Mouse (Mus musculus): ENCODE measurements around the gene Gcnt4. TPM values are rescaled to one million over a fixed set of nuclear protein-coding genes. Genes with fewer than 3 reads are reported as not detected.

Gcnt4 gene
- polyA plus RNA-seq, 1 experiment = 5.6 TPM

- TF ChIP-seq FOSL1 (IDR thresholded peaks at IDR 0.05; ENCODE audit: insufficient read depth, low read length, poor library complexity, severe bottlenecking) (no peak), CEBPB (IDR thresholded peaks at IDR 0.05; ENCODE audit: low read depth) (no peak), MYOG (IDR thresholded peaks at IDR 0.05; ENCODE audit: control insufficient read depth, extremely low read depth, insufficient read length) (no peak), CTCF (IDR thresholded peaks at IDR 0.05; ENCODE audit: control insufficient read depth, insufficient read depth, insufficient read length) (no peak), USF1 (IDR thresholded peaks at IDR 0.05; ENCODE audit: low read depth) (no peak), MYOD1 (IDR thresholded peaks at IDR 0.05; ENCODE audit: control insufficient read depth, insufficient read length, low read depth) (no peak), MAX (IDR thresholded peaks at IDR 0.05) (no peak)
- Histone ChIP-seq H3K4me3 (ENCODE audit: insufficient read depth, poor library complexity, severe bottlenecking) (no peak overlapping the region), H3ac (ENCODE audit: control insufficient read depth, insufficient read length, low read depth) (no peak overlapping the region), H3K36me3 (ENCODE audit: control insufficient read depth, insufficient read depth) (no peaks in the 10 kb centered on the region), H3K79me3 (ENCODE audit: low read depth) (no peaks in the 10 kb centered on the region), H3K79me2 (ENCODE audit: control insufficient read depth, insufficient read depth) (no peaks in the 10 kb centered on the region), H3K27me3 (ENCODE audit: control insufficient read depth, insufficient read depth, insufficient read length) (no peaks in the 10 kb centered on the region)
These were observed 32.0 kb downstream of the Gcnt4 start for GRCm38 (mm10) chr13:96956466-96956865.

- no peak overlapping the region for H3ac ChIP-seq (ENCODE audit: control insufficient read depth, insufficient read length, low read depth)
- no peaks in the 10 kb centered on the region for H3K79me3 ChIP-seq (ENCODE audit: low read depth)
- H3K36me3 ChIP-seq (ENCODE audit: control insufficient read depth, insufficient read depth) = no peaks in the 10 kb centered on the region
- H3K79me2 ChIP-seq (ENCODE audit: control insufficient read depth, insufficient read depth) = no peaks in the 10 kb centered on the region
- H3K4me3 ChIP-seq (ENCODE audit: insufficient read depth, poor library complexity, severe bottlenecking) = no peak overlapping the region
- H3K27me3 ChIP-seq (ENCODE audit: control insufficient read depth, insufficient read depth, insufficient read length) = no peaks in the 10 kb centered on the region
- TF ChIP-seq USF1 (IDR thresholded peaks at IDR 0.05; ENCODE audit: low read depth) (no peak), MAX (IDR thresholded peaks at IDR 0.05) (no peak), FOSL1 (IDR thresholded peaks at IDR 0.05; ENCODE audit: insufficient read depth, low read length, poor library complexity, severe bottlenecking) (no peak), MYOD1 (IDR thresholded peaks at IDR 0.05; ENCODE audit: control insufficient read depth, insufficient read length, low read depth) (no peak), MYOG (IDR thresholded peaks at IDR 0.05; ENCODE audit: control insufficient read depth, extremely low read depth, insufficient read length) (no peak), CTCF (IDR thresholded peaks at IDR 0.05; ENCODE audit: control insufficient read depth, insufficient read depth, insufficient read length) (no peak), CEBPB (IDR thresholded peaks at IDR 0.05; ENCODE audit: low read depth) (no peak)
These were observed 35.5 kb downstream of the Gcnt4 start for GRCm38 (mm10) chr13:96960019-96960418.

GRCm38 (mm10) chr13:96961366-96962157 lies 37.1 kb downstream of the Gcnt4 start:
- H3K79me3 ChIP-seq (ENCODE audit: low read depth) = no peaks in the 10 kb centered on the region
- no peaks in the 10 kb centered on the region for H3K27me3 ChIP-seq (ENCODE audit: control insufficient read depth, insufficient read depth, insufficient read length)
- TF ChIP-seq USF1 (IDR thresholded peaks at IDR 0.05; ENCODE audit: low read depth) = no peak
- TF ChIP-seq CEBPB (IDR thresholded peaks at IDR 0.05; ENCODE audit: low read depth) = no peak
- TF ChIP-seq MAX (IDR thresholded peaks at IDR 0.05) = no peak
- no peak for TF ChIP-seq CTCF (IDR thresholded peaks at IDR 0.05; ENCODE audit: control insufficient read depth, insufficient read depth, insufficient read length)
- no peak for TF ChIP-seq MYOG (IDR thresholded peaks at IDR 0.05; ENCODE audit: control insufficient read depth, extremely low read depth, insufficient read length)
- no peak for TF ChIP-seq FOSL1 (IDR thresholded peaks at IDR 0.05; ENCODE audit: insufficient read depth, low read length, poor library complexity, severe bottlenecking)
- TF ChIP-seq MYOD1 (IDR thresholded peaks at IDR 0.05; ENCODE audit: control insufficient read depth, insufficient read length, low read depth) = no peak
- H3ac ChIP-seq (ENCODE audit: control insufficient read depth, insufficient read length, low read depth) = no peak overlapping the region
- H3K36me3 ChIP-seq (ENCODE audit: control insufficient read depth, insufficient read depth) = no peaks in the 10 kb centered on the region
- no peak overlapping the region for H3K4me3 ChIP-seq (ENCODE audit: insufficient read depth, poor library complexity, severe bottlenecking)
- H3K79me2 ChIP-seq (ENCODE audit: control insufficient read depth, insufficient read depth) = no peaks in the 10 kb centered on the region

GRCm38 (mm10) chr13:96962801-96963200 lies 38.3 kb downstream of the Gcnt4 start:
- Histone ChIP-seq H3ac (ENCODE audit: control insufficient read depth, insufficient read length, low read depth) (no peak overlapping the region), H3K27me3 (ENCODE audit: control insufficient read depth, insufficient read depth, insufficient read length) (no peaks in the 10 kb centered on the region), H3K79me3 (ENCODE audit: low read depth) (no peaks in the 10 kb centered on the region), H3K79me2 (ENCODE audit: control insufficient read depth, insufficient read depth) (no peaks in the 10 kb centered on the region), H3K36me3 (ENCODE audit: control insufficient read depth, insufficient read depth) (no peaks in the 10 kb centered on the region), H3K4me3 (ENCODE audit: insufficient read depth, poor library complexity, severe bottlenecking) (no peak overlapping the region)
- TF ChIP-seq MYOD1 (IDR thresholded peaks at IDR 0.05; ENCODE audit: control insufficient read depth, insufficient read length, low read depth) (peak; percentile 5), MYOG (IDR thresholded peaks at IDR 0.05; ENCODE audit: control insufficient read depth, extremely low read depth, insufficient read length) (no peak), MAX (IDR thresholded peaks at IDR 0.05) (no peak), CTCF (IDR thresholded peaks at IDR 0.05; ENCODE audit: control insufficient read depth, insufficient read depth, insufficient read length) (no peak), USF1 (IDR thresholded peaks at IDR 0.05; ENCODE audit: low read depth) (no peak)

- no peak overlapping the region for H3K4me3 ChIP-seq (ENCODE audit: insufficient read depth, poor library complexity, severe bottlenecking)
- TF ChIP-seq USF1 (IDR thresholded peaks at IDR 0.05; ENCODE audit: low read depth) = no peak
- TF ChIP-seq FOSL1 (IDR thresholded peaks at IDR 0.05; ENCODE audit: insufficient read depth, low read length, poor library complexity, severe bottlenecking) = no peak
- TF ChIP-seq CEBPB (IDR thresholded peaks at IDR 0.05; ENCODE audit: low read depth) = no peak
- TF ChIP-seq MYOD1 (IDR thresholded peaks at IDR 0.05; ENCODE audit: control insufficient read depth, insufficient read length, low read depth) = no peak
- TF ChIP-seq CTCF (IDR thresholded peaks at IDR 0.05; ENCODE audit: control insufficient read depth, insufficient read depth, insufficient read length) = no peak
- no peak for TF ChIP-seq MAX (IDR thresholded peaks at IDR 0.05)
- TF ChIP-seq MYOG (IDR thresholded peaks at IDR 0.05; ENCODE audit: control insufficient read depth, extremely low read depth, insufficient read length) = no peak
- no peaks in the 10 kb centered on the region for H3K79me3 ChIP-seq (ENCODE audit: low read depth)
- H3ac ChIP-seq (ENCODE audit: control insufficient read depth, insufficient read length, low read depth) = no peak overlapping the region
- no peaks in the 10 kb centered on the region for H3K79me2 ChIP-seq (ENCODE audit: control insufficient read depth, insufficient read depth)
- H3K36me3 ChIP-seq (ENCODE audit: control insufficient read depth, insufficient read depth) = no peaks in the 10 kb centered on the region
- no peaks in the 10 kb centered on the region for H3K27me3 ChIP-seq (ENCODE audit: control insufficient read depth, insufficient read depth, insufficient read length)
These were observed 40.5 kb downstream of the Gcnt4 start for GRCm38 (mm10) chr13:96964981-96965380.

All from C2C12 (cell line).